Mouse (Mus musculus): Measurements from ENCODE around the gene Usp45. TPM values are rescaled to one million over a fixed set of nuclear protein-coding genes. Genes with fewer than 3 reads are reported as not detected.

The Usp45 gene
- polyA plus RNA-seq, 1 experiment from 2014 or later = 3.4 TPM

DNA sequence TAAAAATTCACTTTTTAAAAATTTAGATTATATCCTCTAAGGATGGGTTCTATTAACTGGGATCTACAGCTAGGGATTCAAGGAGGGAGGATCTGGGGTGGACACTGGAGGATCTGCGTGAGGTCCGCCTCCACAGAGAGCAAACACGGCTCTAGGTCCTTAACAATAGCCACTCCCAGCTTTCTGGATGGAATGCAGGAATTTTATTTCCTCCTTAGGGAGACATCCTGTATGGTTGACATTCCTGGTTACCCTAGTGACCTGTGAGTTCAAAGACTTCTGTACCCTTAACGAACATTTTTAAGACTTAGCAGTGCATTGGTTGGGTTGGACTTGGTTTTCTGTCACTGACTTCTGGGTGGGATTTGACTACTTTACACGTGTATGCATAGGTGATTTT, 21.2 kb upstream of the Usp45 start:
- no peak overlapping the region for H3K9ac ChIP-seq (ENCODE audit: low read depth, low read length)
- H3K27ac ChIP-seq (ENCODE audit: low read depth, low read length) = no peak overlapping the region
- no peak overlapping the region for H3K4me3 ChIP-seq (ENCODE audit: low read depth, low read length)
- TF ChIP-seq CTCF (IDR thresholded peaks at IDR 0.05; ENCODE audit: low read depth) = no peak
- ATAC-seq = no peak
- H3K9me3 ChIP-seq (ENCODE audit: control insufficient read depth) = no peaks in the 10 kb centered on the region
- no peaks in the 10 kb centered on the region for H3K27me3 ChIP-seq (replicated peaks; ENCODE audit: control insufficient read depth, insufficient read depth, low read length)
- WGBS = 59% methylated on average over 5 of the region's 5 CpGs
- peaks cover 14% of the 10 kb centered on the region; the same call in 1 of the 2 replicates for H3K36me3 ChIP-seq (ENCODE audit: control insufficient read depth, insufficient read depth)
- no peaks in the 10 kb centered on the region for H3K4me1 ChIP-seq (replicated peaks; ENCODE audit: control insufficient read depth, insufficient read depth, low read length)
- H3K4me2 ChIP-seq (replicated peaks; ENCODE audit: low read depth) = no peak overlapping the region

DNA sequence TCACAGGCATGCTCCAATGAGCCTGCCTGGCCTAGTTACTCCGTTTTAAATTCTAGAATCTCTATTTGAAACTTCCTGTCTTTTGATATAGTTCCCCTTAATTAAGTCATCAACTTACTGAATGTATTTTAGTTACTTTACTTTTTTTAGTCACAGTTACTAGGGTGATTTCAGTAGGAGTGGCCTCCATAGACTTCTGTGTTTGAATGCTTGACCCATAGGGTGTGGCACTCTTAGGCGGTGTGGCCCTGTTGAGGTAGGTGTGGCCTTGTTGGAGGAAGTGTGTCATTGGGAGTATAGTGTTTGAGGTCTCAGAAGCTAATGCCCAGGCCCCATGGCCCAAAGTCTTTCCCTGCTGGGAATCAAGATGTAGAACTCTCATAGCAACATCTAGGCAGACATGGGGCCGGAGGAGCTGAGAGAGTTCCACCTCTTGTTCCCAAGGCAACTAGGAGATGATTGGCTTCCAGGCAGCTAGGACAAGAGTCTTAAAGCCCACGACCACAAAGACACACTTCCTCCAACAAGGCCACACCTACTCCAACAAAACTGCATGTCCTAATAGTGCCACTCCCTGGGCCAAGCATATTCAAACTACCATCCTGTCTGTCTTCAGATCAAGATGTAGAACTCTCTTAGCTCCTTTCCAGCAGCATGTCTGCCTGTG, 11.7 kb upstream of the Usp45 start:
- Histone ChIP-seq H3K27me3 (replicated peaks; ENCODE audit: control insufficient read depth, insufficient read depth, low read length) (no peaks in the 10 kb centered on the region), H3K9ac (ENCODE audit: low read depth, low read length) (no peak overlapping the region), H3K4me3 (ENCODE audit: low read depth, low read length) (no peak overlapping the region), H3K4me2 (replicated peaks; ENCODE audit: low read depth) (no peak overlapping the region), H3K36me3 (ENCODE audit: control insufficient read depth, insufficient read depth) (0 out of 2 replicates have a peak, but pooled peaks cover 2% of the 10 kb centered on the region), H3K4me1 (replicated peaks; ENCODE audit: control insufficient read depth, insufficient read depth, low read length) (no peaks in the 10 kb centered on the region), H3K27ac (ENCODE audit: low read depth, low read length) (no peak overlapping the region), H3K9me3 (ENCODE audit: control insufficient read depth) (no peaks in the 10 kb centered on the region)
- no peak for TF ChIP-seq CTCF (IDR thresholded peaks at IDR 0.05; ENCODE audit: low read depth)
- no peak for ATAC-seq
- WGBS = 62% methylated on average over 4 of the region's 4 CpGs

DNA sequence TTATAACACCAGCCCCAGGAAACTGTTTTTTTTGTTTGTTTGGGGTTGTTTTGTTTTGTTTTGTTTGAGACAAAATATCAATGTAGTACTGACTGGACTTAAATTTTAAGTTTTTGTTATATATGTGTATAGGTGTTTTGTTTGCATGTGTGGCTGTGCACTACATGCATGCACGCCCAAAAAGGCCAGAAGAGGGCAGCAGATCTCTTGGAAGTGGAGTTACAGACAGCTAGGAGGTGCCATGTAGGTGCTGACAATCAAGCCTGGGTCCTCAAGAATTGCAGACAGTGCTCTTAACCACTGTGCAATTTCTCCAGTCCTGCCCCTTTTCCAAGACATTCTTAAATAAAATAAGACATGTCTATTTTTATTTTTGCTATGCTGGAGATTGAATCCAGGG, 8.1 kb upstream of the Usp45 start:
- Histone ChIP-seq H3K4me2 (replicated peaks; ENCODE audit: low read depth) (no peak overlapping the region), H3K27ac (ENCODE audit: low read depth, low read length) (no peak overlapping the region), H3K36me3 (ENCODE audit: control insufficient read depth, insufficient read depth) (0 out of 2 replicates have a peak, but pooled peaks cover 2% of the 10 kb centered on the region), H3K4me3 (ENCODE audit: low read depth, low read length) (no peak overlapping the region), H3K4me1 (replicated peaks; ENCODE audit: control insufficient read depth, insufficient read depth, low read length) (no peaks in the 10 kb centered on the region), H3K9me3 (ENCODE audit: control insufficient read depth) (no peaks in the 10 kb centered on the region), H3K27me3 (replicated peaks; ENCODE audit: control insufficient read depth, insufficient read depth, low read length) (no peaks in the 10 kb centered on the region), H3K9ac (ENCODE audit: low read depth, low read length) (no peak overlapping the region)
- ATAC-seq = no peak
- WGBS = 62% methylated on average over 1 of the region's 1 CpGs
- TF ChIP-seq CTCF (IDR thresholded peaks at IDR 0.05; ENCODE audit: low read depth) = peak; percentile 33

DNA sequence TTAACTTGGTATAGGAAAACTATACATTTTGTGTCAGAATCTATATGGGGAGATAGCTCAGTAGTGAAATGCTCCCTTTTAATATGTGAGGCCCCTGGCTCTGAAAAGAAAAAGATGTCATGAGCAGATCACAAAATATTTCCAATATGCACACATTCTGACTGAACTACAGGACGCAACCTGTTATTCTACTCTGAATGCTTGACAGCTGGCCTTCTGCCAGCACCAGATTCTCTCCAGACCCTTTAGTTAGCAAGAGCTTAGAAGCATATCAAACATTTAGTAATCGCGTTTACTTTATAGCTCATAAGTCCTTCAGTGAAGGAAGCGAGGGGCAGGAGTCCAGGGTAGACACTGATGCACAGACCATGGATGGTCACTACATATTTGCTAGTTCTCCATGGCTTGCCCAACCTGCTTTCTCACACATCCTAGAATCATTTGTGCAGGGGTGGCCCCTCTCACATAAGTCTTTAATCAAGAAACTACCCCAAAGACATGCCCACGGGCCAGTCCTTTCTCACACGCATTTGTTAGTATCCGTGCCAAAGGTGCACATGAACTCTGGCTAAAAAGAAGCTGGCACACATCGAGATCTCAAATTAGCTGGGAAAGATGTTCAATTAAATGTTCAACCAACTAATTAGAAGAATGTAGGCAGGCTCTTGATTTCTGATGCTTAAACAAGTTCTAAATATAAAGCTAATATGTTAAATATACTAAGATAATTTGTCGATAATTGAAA, 5.4 kb upstream of the Usp45 start:
- 71% methylated on average over 9 of the region's 9 CpGs for WGBS
- H3K4me3 ChIP-seq (ENCODE audit: low read depth, low read length) = no peak overlapping the region

DNA sequence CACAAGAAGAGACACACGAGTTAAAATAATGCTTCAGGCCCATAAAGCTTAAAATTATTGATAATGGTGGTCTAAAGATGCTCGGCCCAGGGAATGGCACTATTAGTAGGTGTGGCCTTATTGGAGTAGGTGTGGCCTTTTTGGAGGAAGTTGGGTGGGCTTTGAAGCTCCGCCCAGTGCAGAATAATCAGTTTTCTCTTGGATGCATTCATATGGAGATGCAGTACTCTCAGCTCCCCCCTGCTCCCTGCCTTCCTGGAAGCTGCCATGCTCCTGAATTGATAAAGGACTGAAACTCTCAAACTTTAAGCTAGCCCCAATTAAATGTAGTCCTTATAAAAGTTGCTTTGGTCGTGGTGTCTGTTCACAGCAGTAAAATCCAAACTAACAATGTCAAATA, 3.1 kb upstream of the Usp45 start:
- H3K4me3 ChIP-seq (ENCODE audit: low read depth, low read length) = no peak overlapping the region
- no peak overlapping the region for H3K27ac ChIP-seq (ENCODE audit: low read depth, low read length)
- 0 out of 2 replicates have a peak, but pooled peaks cover 2% of the 10 kb centered on the region for H3K36me3 ChIP-seq (ENCODE audit: control insufficient read depth, insufficient read depth)
- H3K4me1 ChIP-seq (replicated peaks; ENCODE audit: control insufficient read depth, insufficient read depth, low read length) = no peaks in the 10 kb centered on the region; the same call in 1 of the 2 replicates
- H3K9ac ChIP-seq (ENCODE audit: low read depth, low read length) = no peak overlapping the region
- H3K4me2 ChIP-seq (replicated peaks; ENCODE audit: low read depth) = no peak overlapping the region
- no peaks in the 10 kb centered on the region for H3K9me3 ChIP-seq (ENCODE audit: control insufficient read depth)
- no peaks in the 10 kb centered on the region for H3K27me3 ChIP-seq (replicated peaks; ENCODE audit: control insufficient read depth, insufficient read depth, low read length)
- WGBS = 74% methylated on average over 4 of the region's 4 CpGs
- no peak for ATAC-seq
- no peak for TF ChIP-seq CTCF (IDR thresholded peaks at IDR 0.05; ENCODE audit: low read depth)

More for the DNA sequence above, 5.4 kb upstream of the Usp45 start:
- H3K27ac ChIP-seq (ENCODE audit: low read depth, low read length) = no peak overlapping the region
- no peak for TF ChIP-seq CTCF (IDR thresholded peaks at IDR 0.05; ENCODE audit: low read depth)
- H3K27me3 ChIP-seq (replicated peaks; ENCODE audit: control insufficient read depth, insufficient read depth, low read length) = no peaks in the 10 kb centered on the region
- no peaks in the 10 kb centered on the region for H3K9me3 ChIP-seq (ENCODE audit: control insufficient read depth)
- no peak overlapping the region for H3K4me2 ChIP-seq (replicated peaks; ENCODE audit: low read depth)
- no peak for ATAC-seq
- no peaks in the 10 kb centered on the region; the same call in 1 of the 2 replicates for H3K4me1 ChIP-seq (replicated peaks; ENCODE audit: control insufficient read depth, insufficient read depth, low read length)
- no peak overlapping the region for H3K9ac ChIP-seq (ENCODE audit: low read depth, low read length)
- H3K36me3 ChIP-seq (ENCODE audit: control insufficient read depth, insufficient read depth) = 0 out of 2 replicates have a peak, but pooled peaks cover 2% of the 10 kb centered on the region

DNA sequence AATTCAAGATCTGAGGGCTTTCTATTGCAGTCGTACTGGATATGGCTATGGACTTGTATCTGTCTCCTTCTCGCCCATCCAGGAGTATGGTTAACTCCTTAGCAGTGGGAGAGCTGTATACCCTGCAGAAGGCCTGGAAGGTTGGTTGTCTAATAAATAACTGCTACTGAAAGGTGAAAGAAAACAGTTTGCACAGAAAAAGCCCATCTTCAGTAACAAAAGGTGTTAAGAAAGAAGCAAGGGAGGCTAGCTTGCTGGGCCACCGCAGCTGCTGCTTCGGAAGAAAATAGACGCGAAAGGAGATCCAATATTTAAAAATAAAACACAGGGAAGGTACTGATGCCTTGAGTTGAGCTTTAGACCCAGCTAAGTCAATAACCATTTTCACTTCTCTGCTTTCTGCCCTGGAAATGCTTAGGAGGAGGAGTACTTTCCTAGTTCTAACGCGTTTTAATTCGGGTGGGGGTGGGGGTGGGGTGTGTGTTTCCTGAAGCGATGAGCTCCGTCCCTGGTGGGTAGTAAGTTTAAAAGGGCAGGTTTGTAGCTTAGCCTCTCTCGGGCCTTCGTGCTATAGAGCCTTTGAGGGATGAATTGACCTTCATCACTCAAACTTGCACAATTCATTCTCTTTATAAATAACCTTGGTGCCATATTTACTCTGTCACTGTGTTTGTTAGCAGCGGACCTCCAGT, 639 bp upstream of the Usp45 start:
- Histone ChIP-seq H3K4me3 (ENCODE audit: low read depth, low read length) (peak overlapping the region; percentile 72), H3K4me1 (replicated peaks; ENCODE audit: control insufficient read depth, insufficient read depth, low read length) (peaks cover under 1% of the 10 kb centered on the region; the same call in 1 of the 2 replicates), H3K9me3 (ENCODE audit: control insufficient read depth) (no peaks in the 10 kb centered on the region), H3K36me3 (ENCODE audit: control insufficient read depth, insufficient read depth) (no peaks in the 10 kb centered on the region), H3K27ac (ENCODE audit: low read depth, low read length) (no peak overlapping the region), H3K9ac (ENCODE audit: low read depth, low read length) (peak overlapping the region; percentile 52), H3K4me2 (replicated peaks; ENCODE audit: low read depth) (peak overlapping the region; percentile 72), H3K27me3 (replicated peaks; ENCODE audit: control insufficient read depth, insufficient read depth, low read length) (no peaks in the 10 kb centered on the region)
- WGBS = 20% methylated on average over 14 of the region's 14 CpGs
- no peak for ATAC-seq
- TF ChIP-seq CTCF (IDR thresholded peaks at IDR 0.05; ENCODE audit: low read depth) = no peak
